Mouse (Mus musculus): ENCODE data around the gene Afap1l2.

DNA sequence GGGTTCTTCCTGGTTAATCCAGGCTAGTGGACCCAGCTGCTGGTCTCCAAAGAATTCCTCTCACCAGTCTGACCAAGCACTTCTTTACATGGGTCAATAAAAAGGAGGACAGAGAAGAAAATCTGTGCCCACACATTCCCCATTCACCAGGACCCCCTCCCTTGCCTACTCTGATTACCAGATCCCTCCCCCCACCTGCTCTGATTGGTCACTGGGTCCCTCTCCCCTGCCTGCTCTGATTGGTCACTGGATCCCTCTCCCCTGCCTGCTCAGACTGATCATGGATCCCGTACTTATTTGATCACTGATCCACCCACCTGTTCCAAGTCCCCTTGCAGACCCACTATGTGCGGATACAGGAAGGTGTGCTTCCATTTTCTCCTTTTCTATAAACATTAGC, 116.6 kb downstream of the Afap1l2 start:
- no peak for TF ChIP-seq POLR2A (IDR thresholded peaks at IDR 0.05; ENCODE audit: borderline replicate concordance, control insufficient read depth, low read depth, low read length)
- TF ChIP-seq CTCF (IDR thresholded peaks at IDR 0.05; ENCODE audit: control insufficient read depth, insufficient read depth, low read length): no peak

Data from bone marrow, adult 2 months (tissue).